Mouse (Mus musculus) heart, embryonic 11.5 days (tissue): ENCODE results near the gene Myoz2. TPM values are rescaled to one million over a fixed set of nuclear protein-coding genes. Genes with fewer than 3 reads are reported as not detected.

Source experiments
- ATAC-seq: fragments of 200-750 bp; cut with Nextera tagmentation; replicated peaks from 2 replicates; pipeline ENCODE4 v1.8.0; 2017; ENCODE audit warnings: moderate library complexity; ENCODE audit not compliant: insufficient number of reproducible peaks, low FRiP score, low TSS enrichment
- H3K27ac ChIP-seq: fragments of 300-500 bp; sonication (generic); 2 replicates; pipeline ENCODE4 v1.5.1; 2014; ENCODE audit warnings: mild to moderate bottlenecking, low read depth, low read length
- H3K27me3 ChIP-seq: fragments of 300-500 bp; sonication (generic); 2 replicates; pipeline ENCODE4 v1.6.1; 2014; ENCODE audit warnings: mild to moderate bottlenecking, low read length, mixed read lengths; ENCODE audit not compliant: control insufficient read depth, insufficient read depth
- H3K36me3 ChIP-seq: fragments of 300-500 bp; sonication (generic); 2 replicates; pipeline ENCODE4 v1.6.1; 2014; ENCODE audit warnings: mild to moderate bottlenecking, low read length, moderate library complexity, mixed read lengths; ENCODE audit not compliant: control insufficient read depth, insufficient read depth
- H3K4me1 ChIP-seq: fragments of 300-500 bp; sonication (generic); 2 replicates; pipeline ENCODE4 v1.6.1; 2014; ENCODE audit warnings: low read length; ENCODE audit not compliant: control insufficient read depth, insufficient read depth
- H3K4me2 ChIP-seq: fragments of 300-500 bp; sonication (generic); 2 replicates; pipeline ENCODE4 v1.6.1; 2014; ENCODE audit warnings: mild to moderate bottlenecking, moderate library complexity
- H3K4me3 ChIP-seq: fragments of 300-500 bp; sonication (generic); 2 replicates; pipeline ENCODE4 v1.5.1; 2014; ENCODE audit warnings: low read depth, low read length
- H3K9ac ChIP-seq: fragments of 300-500 bp; sonication (generic); 2 replicates; pipeline ENCODE4 v1.6.1; 2014; ENCODE audit warnings: mild to moderate bottlenecking, low read depth, low read length, moderate library complexity
- H3K9me3 ChIP-seq: fragments of 300-500 bp; sonication (generic); replicated peaks from 2 replicates; pipeline ENCODE4 v1.6.1; 2016; ENCODE audit warnings: low read length; ENCODE audit not compliant: control insufficient read depth
- WGBS: fragments of 180-500 bp; shearing (Covaris S2); extraction: QIAGEN DNeasy Blood & Tissue Kit; methylation state at CpG from one replicate; pipeline ENCODE4 v1.1.7; 2014; ENCODE audit not compliant: insufficient replicate concordance; 5-methylcytosine and 5-hydroxymethylcytosine counted together
- polyA plus RNA-seq: library from polyadenylated mRNA; unstranded; fragments of >200 nt; fragmentation: Nextera tagmentation; extraction: Ambion mirVana; gene quantifications from 2 replicates; pipeline ENCODE4 v1.2.1, GENCODE M21; 2014

The Myoz2 gene
- 100 and 111 TPM in 2 replicates for polyA plus RNA-seq

DNA sequence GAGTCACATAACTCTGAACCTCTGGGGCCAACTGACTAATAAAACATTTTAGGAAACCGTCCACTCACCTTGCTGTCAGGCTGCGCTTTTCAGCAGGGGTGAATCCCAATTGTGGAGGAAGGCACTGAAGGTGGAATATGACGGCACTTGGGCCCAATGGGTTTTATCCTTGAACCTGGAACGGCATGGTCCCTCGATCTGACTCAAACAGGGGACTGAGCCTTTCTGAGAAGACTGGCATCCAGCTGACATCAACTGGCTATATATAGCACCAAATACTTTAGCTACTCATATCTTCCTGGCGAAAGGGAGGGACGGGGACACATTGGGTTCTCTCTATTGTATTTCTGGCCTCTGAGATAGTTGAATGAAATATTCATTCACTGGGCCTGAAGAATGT is at the start of gene Myoz2:
Gene Myoz2, minus strand, starts transcription at position 264 of the 400 bp plus-strand sequence.
- ATAC-seq: peak; percentile 48; the same call in 1 of the 2 replicates
- H3K4me1 ChIP-seq: peaks cover 6% of the 10 kb centered on the region
- H3K27me3 ChIP-seq: no peaks in the 10 kb centered on the region
- peak within 1 kb of the TSS; percentile 77 for H3K27ac ChIP-seq
- no peaks in the 10 kb centered on the region for H3K9me3 ChIP-seq
- peak within 1 kb of the TSS; percentile 59 for H3K4me2 ChIP-seq
- peak within 1 kb of the TSS; percentile 37 for H3K4me3 ChIP-seq
- peak within 1 kb of the TSS; percentile 64 for H3K9ac ChIP-seq
- 50% methylated on average over 7 of the region's 7 CpGs for WGBS
- H3K36me3 ChIP-seq: no peaks in the 10 kb centered on the region

DNA sequence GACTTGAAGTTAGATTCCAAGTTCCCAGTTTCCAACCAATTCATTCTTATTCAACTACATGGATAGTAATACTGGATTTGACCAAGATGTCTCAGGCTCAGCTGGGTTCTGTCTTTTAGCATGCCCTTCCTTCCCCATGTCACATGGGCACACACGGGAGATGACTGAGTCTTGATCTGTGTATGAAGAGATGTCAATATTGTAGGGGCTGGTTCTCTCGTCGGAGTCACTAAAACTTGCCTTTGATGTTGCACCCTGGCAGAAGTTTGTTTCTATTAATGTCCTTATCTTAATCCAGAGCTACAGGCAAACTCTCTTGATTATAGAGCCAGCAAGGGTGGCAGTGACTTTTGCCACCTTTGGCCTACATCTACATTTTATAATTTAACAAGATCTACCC is 46.9 kb upstream of the Myoz2 start:
- Histone ChIP-seq H3K36me3 (no peaks in the 10 kb centered on the region), H3K4me1 (no peaks in the 10 kb centered on the region; the same call in 1 of the 2 replicates), H3K9ac (no peak overlapping the region), H3K27me3 (no peaks in the 10 kb centered on the region), H3K4me2 (no peak overlapping the region), H3K4me3 (no peak overlapping the region), H3K27ac (no peak overlapping the region), H3K9me3 (no peaks in the 10 kb centered on the region)
- WGBS: 49% methylated on average over 3 of the region's 3 CpGs
- ATAC-seq: no peak

DNA sequence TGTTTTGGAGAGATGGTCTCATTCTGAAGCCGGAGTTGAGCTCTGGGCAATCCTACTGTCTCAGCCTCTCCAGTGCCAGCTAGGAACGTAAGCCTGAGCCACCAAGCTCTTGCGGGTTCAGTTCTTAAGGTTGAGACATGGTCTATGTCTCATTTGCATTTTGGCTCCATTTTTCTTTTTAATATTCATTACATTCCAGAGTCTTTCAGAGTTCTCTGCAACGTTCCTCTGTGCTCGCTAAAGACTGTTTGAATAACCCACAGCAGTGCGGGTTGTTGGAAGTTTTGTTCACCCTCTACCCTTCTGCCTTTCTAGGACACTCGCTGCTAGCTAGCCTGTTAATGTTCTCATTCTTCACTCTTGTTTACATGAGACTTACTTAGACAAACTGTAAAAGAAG is 46.1 kb upstream of the Myoz2 start:
- Histone ChIP-seq H3K27ac (no peak overlapping the region), H3K4me2 (no peak overlapping the region), H3K27me3 (no peaks in the 10 kb centered on the region), H3K9me3 (no peaks in the 10 kb centered on the region), H3K36me3 (no peaks in the 10 kb centered on the region), H3K9ac (no peak overlapping the region), H3K4me3 (no peak overlapping the region), H3K4me1 (no peaks in the 10 kb centered on the region; the same call in 1 of the 2 replicates)
- no peak for ATAC-seq
- 77% methylated on average over 7 of the region's 7 CpGs for WGBS

DNA sequence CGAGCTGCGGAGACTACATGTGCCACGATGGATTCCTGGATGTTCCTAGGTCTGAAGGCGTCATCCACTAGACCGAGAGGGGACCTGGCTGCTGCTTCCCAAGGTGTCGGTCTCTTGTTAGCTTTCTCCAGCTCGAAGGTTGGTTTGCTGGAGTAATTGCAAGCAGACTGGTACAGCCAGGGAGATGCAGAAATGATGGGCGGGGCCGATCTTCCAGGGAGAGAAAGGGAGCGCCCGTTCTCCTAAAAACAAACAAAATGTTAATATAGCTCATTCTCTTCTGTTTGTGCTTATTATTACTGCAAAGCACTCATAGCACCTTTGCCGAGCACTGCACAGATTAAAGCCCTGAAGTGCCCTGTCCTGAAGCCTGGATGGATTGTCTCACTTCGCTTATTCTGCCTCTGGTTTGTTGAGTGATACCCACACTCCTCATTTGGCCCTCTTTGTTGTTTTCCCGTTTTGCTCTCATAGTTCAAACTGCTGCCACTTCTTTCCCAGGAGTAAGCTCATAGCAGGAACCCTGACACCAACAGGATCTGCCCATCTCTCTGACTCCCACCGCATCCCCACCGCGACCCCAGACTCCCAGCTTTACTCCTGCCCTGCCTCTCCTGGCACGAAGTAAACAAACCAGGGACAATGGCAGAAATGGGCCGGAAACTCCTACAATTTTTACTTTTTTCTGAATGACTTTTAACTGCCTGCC is 45.4 kb upstream of the Myoz2 start:
- WGBS: 74% methylated on average over 19 of the region's 19 CpGs
- no peaks in the 10 kb centered on the region for H3K9me3 ChIP-seq
- no peak for ATAC-seq
- peaks cover 6% of the 10 kb centered on the region for H3K4me1 ChIP-seq
- no peak overlapping the region for H3K9ac ChIP-seq
- H3K27ac ChIP-seq: no peak overlapping the region
- no peaks in the 10 kb centered on the region for H3K27me3 ChIP-seq
- H3K4me2 ChIP-seq: no peak overlapping the region
- no peaks in the 10 kb centered on the region for H3K36me3 ChIP-seq
- H3K4me3 ChIP-seq: no peak overlapping the region

DNA sequence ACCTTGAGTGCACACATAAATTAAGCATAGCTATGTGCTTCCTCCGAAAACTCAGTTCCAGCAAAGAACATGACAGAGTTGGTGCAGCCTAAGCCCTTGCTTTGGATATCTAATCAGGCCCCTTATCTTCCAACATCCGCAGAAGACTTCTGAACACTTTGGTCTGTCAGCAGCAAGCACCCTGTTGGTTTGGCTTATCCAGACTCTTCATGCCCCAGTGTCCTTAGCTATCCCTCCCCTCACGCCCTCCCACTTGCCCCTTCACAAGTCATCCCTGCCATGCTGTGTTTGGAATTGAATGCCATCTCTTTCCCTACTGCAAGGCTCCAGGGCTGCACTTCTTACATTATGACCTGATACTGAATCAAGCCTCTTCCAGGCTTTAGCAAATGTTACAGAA is 40.9 kb upstream of the Myoz2 start:
- peaks cover 19% of the 10 kb centered on the region for H3K4me1 ChIP-seq
- no peak overlapping the region for H3K4me2 ChIP-seq
- 21% methylated on average over 3 of the region's 3 CpGs for WGBS
- no peaks in the 10 kb centered on the region for H3K9me3 ChIP-seq
- no peak for ATAC-seq
- no peak overlapping the region for H3K4me3 ChIP-seq
- H3K27me3 ChIP-seq: no peaks in the 10 kb centered on the region
- no peak overlapping the region for H3K9ac ChIP-seq
- H3K36me3 ChIP-seq: no peaks in the 10 kb centered on the region
- no peak overlapping the region for H3K27ac ChIP-seq

DNA sequence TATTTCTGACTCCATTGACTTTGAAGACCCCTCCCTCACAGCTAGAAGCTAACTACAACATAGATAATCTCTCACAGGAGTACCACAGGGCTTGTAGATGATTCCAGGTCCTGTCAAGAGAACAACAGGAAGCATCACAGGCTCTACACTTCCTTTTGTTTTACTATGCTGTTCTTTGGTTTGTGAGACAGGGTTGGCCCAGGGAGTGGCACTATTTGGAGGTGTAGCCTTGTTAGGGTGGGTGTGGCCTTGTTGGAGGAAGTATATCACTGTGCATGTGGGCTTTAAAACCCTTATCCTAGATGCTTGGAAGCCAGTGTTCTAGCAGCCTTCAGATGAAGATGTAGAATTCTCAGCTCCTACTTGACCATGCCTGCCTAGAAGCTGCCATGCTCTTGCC is 40.2 kb upstream of the Myoz2 start:
- H3K27ac ChIP-seq: no peak overlapping the region
- ATAC-seq: no peak
- H3K4me2 ChIP-seq: no peak overlapping the region
- H3K9me3 ChIP-seq: no peaks in the 10 kb centered on the region
- H3K36me3 ChIP-seq: no peaks in the 10 kb centered on the region
- no peak overlapping the region for H3K4me3 ChIP-seq
- no peak overlapping the region for H3K9ac ChIP-seq
- H3K27me3 ChIP-seq: no peaks in the 10 kb centered on the region
- H3K4me1 ChIP-seq: peaks cover 21% of the 10 kb centered on the region

DNA sequence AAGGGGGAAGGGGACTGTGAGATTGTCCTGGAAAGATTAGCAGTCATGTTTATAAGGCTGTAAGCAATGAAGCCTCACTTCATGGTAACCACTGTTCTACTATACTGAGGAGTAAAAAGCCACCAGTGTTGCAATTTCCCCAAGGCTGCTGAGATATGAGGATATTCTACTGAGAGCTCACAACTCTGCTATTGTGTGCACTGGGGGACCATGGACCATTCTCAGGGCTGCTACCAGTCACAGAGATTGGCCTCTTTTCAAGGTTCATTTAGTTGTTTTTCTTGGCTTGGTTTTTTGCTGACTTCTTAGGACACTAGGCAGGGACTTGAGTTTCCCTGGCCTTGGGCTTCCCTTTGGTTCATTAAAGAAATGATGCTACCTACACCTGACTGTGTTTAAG is 38.5 kb upstream of the Myoz2 start:
- H3K4me3 ChIP-seq: no peak overlapping the region
- H3K36me3 ChIP-seq: no peaks in the 10 kb centered on the region
- no peaks in the 10 kb centered on the region for H3K9me3 ChIP-seq
- H3K4me1 ChIP-seq: peaks cover 21% of the 10 kb centered on the region
- H3K9ac ChIP-seq: no peak overlapping the region
- ATAC-seq: no peak
- H3K4me2 ChIP-seq: no peak overlapping the region
- H3K27me3 ChIP-seq: no peaks in the 10 kb centered on the region
- peak overlapping the region; percentile 46; the same call in 1 of the 2 replicates for H3K27ac ChIP-seq

DNA sequence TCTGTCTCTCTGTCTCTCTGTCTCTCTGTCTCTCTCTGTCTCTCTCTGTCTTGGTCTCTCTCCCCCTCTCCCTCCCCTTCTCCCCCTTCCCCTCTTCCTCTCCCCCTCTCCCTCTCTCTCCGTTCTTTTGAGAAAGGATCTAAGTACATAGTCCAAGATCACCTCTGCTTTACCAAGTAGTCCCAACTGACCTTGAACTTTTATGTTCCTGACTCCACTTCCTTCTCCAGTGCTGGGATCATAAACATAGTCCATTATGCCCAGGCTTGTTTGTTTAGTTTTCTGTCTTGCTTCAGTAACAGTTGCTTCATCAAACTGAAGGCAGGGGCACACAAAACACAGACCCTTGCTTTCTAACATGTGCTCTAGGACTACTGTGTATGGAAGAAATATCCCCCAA is 37.7 kb upstream of the Myoz2 start:
- Histone ChIP-seq H3K4me2 (no peak overlapping the region), H3K27ac (peak overlapping the region; percentile 46), H3K36me3 (no peaks in the 10 kb centered on the region), H3K27me3 (no peaks in the 10 kb centered on the region), H3K9me3 (no peaks in the 10 kb centered on the region), H3K4me1 (peaks cover 21% of the 10 kb centered on the region), H3K9ac (no peak overlapping the region), H3K4me3 (no peak overlapping the region)
- no peak for ATAC-seq
- no CpG with 5 or more reads among the region's 1 CpGs for WGBS

DNA sequence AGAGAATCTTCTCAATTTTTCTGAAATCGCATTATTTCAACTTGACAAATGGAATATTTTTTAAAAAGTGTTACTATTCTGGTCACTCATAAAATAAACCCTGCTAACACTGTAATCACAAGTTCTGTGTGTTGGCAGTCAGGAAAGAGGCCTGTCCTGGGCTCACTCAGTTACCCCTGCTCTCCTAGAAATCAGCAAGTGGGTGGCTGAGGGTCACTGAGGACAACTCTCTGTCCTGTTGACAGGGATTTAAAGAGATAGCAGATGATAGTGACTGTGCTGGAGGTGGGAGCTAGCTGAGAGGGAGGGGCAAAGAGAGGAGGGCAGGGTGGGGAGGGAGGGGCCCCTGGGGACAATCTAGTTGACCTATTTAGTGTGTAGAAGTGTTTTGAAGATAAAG is 36.2 kb upstream of the Myoz2 start:
- ATAC-seq: peak; percentile 35; the same call in 1 of the 2 replicates
- Histone ChIP-seq H3K9ac (no peak overlapping the region), H3K4me1 (peaks cover 23% of the 10 kb centered on the region), H3K9me3 (no peaks in the 10 kb centered on the region), H3K27me3 (no peaks in the 10 kb centered on the region), H3K27ac (peak overlapping the region; percentile 59), H3K4me2 (no peak overlapping the region; the same call in 1 of the 2 replicates), H3K36me3 (no peaks in the 10 kb centered on the region), H3K4me3 (no peak overlapping the region)
- 66% methylated on average over 1 of the region's 1 CpGs for WGBS
